Mouse (Mus musculus) thymus, postnatal 10 days (tissue): ENCODE data around the gene Clec1b.

Source experiments
- DNase-seq, 2 experiments: peaks; one replicate each; pipeline ENCODE4 v3.0.0; 2021; ENCODE audit warnings: low spot score in 2 of 2

The Clec1b gene

GRCm38 (mm10) chr6:129396997-129397396, at the start of gene Clec1b:
TSS of gene Clec1b (plus strand) at chr6:129397297.
- no peak for DNase-seq

GRCm38 (mm10) chr6:129349524-129350352, 47.4 kb upstream of the Clec1b start:
- DNase-seq, result peak in 1 of 2 experiments; percentile 8

- no peak for DNase-seq
Observed at GRCm38 (mm10) chr6:129351091-129351490, 46.0 kb upstream of the Clec1b start.

GRCm38 (mm10) chr6:129355774-129356173, 41.3 kb upstream of the Clec1b start:
- no peak for DNase-seq

GRCm38 (mm10) chr6:129356430-129356829, 40.7 kb upstream of the Clec1b start:
- DNase-seq, result no peak

GRCm38 (mm10) chr6:129359515-129359914, 37.6 kb upstream of the Clec1b start:
- DNase-seq, result no peak

- no peak for DNase-seq
Observed at GRCm38 (mm10) chr6:129363942-129364341, 33.2 kb upstream of the Clec1b start.

- DNase-seq, result peak in 1 of 2 experiments; percentile 75
Observed at GRCm38 (mm10) chr6:129365959-129366359, 31.1 kb upstream of the Clec1b start.

GRCm38 (mm10) chr6:129369374-129370132, 27.5 kb upstream of the Clec1b start:
- DNase-seq, result no peak

- no peak for DNase-seq
Observed at GRCm38 (mm10) chr6:129374937-129375471, 22.1 kb upstream of the Clec1b start.

GRCm38 (mm10) chr6:129380454-129380853, 16.6 kb upstream of the Clec1b start:
- no peak for DNase-seq

- DNase-seq, result no peak
Observed at GRCm38 (mm10) chr6:129381736-129382135, 15.4 kb upstream of the Clec1b start.

GRCm38 (mm10) chr6:129383466-129383865, 13.6 kb upstream of the Clec1b start:
- DNase-seq, result no peak

GRCm38 (mm10) chr6:129385000-129385399, 12.1 kb upstream of the Clec1b start:
- no peak for DNase-seq

GRCm38 (mm10) chr6:129385774-129386173, 11.3 kb upstream of the Clec1b start, which contains the start of gene Clec12b:
TSS of gene Clec12b (minus strand) at chr6:129385874.
- DNase-seq, result no peak

- DNase-seq, result no peak
Observed at GRCm38 (mm10) chr6:129393087-129393720, 3.9 kb upstream of the Clec1b start.

GRCm38 (mm10) chr6:129393732-129394131, 3.4 kb upstream of the Clec1b start:
- DNase-seq, result no peak

- no peak for DNase-seq
Observed at GRCm38 (mm10) chr6:129399945-129400344, 2.8 kb downstream of the Clec1b start.

- no peak for DNase-seq
Observed at GRCm38 (mm10) chr6:129402404-129402803, 5.3 kb downstream of the Clec1b start.

GRCm38 (mm10) chr6:129403391-129403790, 6.3 kb downstream of the Clec1b start:
- no peak for DNase-seq

- no peak for DNase-seq
Observed at GRCm38 (mm10) chr6:129405999-129406398, 8.9 kb downstream of the Clec1b start.

GRCm38 (mm10) chr6:129407324-129407723, 10.2 kb downstream of the Clec1b start:
- no peak for DNase-seq
